Mouse (Mus musculus): ENCODE data around the gene Cmtm6. TPM values are rescaled to one million over a fixed set of nuclear protein-coding genes. Genes with fewer than 3 reads are reported as not detected.
"Not testable (repeated sequence)": the region's sequence is repeated elsewhere in the genome, so short reads cannot be mapped to it uniquely, and the experiment has no call there.

The Cmtm6 gene
- 21.0 and 25.5 TPM in 2 replicates for polyA plus RNA-seq (2012; ENCODE audit: insufficient read depth, insufficient read length, missing spikeins)

DNA sequence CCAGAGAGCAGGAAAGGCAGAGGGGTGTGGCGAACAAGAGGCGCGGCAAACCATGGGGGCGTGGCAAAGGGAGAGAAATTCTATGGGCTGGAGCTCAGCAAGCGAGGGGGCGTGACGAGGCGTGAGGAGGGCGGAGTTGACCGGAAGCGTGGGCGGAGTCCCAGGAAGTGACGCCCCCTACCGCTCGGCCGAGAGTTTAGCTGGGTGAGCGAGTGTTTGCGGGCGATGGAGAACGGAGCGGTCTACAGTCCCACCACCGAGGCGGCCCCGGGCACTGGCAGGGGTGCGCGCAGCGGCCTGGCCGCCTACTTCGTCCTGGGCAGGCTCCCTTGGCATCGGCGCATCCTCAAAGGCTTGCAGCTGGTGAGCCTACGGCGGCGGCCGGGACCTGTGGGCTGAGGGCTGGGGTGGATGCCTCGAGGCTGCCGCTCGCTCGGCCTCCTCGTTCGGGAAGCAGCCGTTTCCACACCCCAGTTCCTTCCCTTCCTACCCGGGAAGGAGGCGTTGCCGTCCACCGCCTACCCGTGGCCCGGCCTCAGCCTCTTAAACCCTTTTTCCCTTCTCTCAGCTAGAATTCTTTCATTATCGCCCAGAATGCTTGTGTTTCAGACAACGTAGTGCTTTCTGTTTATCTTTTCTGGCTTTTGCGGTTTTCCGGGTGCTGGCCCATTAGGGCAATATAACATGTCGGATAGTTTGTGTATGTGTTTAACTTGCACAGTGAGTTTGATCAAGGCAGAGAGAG is at the start of gene Cmtm6:
Gene Cmtm6, plus strand, starts transcription at position 106 of the 745 bp plus-strand sequence.
- Histone ChIP-seq H3K27ac (replicated peaks; ENCODE audit: low read depth, low read length) (peak within 1 kb of the TSS; percentile 92), H3K4me1 (ENCODE audit: control insufficient read depth, insufficient read depth, insufficient read length, low read length) (peaks cover 6% of the 10 kb centered on the region; the same call in 1 of the 2 replicates), H3K4me3 (ENCODE audit: insufficient read depth, low read depth, low read length) (peak within 1 kb of the TSS; percentile 92)

DNA sequence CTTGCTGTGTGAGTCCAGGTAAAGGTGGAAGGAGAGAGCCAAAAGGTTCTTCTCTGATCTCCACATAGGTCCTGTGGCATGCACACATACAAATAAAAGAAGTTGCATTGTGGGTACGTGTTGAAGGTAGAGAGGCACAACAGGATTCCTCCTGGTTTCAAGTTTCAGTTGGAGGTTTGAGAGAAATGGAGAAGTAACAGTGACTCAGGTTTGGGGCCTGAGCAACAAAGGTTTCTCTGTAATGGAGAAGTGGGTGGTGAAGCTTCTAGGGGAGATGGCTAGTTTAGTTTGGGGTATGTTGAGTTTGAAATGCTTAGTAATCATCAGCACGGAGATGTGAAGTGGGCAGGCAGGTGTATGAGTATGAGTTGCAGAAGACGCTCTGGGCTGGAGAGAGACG is 48.7 kb upstream of the Cmtm6 start:
- Histone ChIP-seq H3K4me3 (ENCODE audit: insufficient read depth, low read depth, low read length) (no peak overlapping the region), H3K27ac (replicated peaks; ENCODE audit: low read depth, low read length) (no peak overlapping the region), H3K4me1 (ENCODE audit: control insufficient read depth, insufficient read depth, insufficient read length, low read length) (no peaks in the 10 kb centered on the region)

DNA sequence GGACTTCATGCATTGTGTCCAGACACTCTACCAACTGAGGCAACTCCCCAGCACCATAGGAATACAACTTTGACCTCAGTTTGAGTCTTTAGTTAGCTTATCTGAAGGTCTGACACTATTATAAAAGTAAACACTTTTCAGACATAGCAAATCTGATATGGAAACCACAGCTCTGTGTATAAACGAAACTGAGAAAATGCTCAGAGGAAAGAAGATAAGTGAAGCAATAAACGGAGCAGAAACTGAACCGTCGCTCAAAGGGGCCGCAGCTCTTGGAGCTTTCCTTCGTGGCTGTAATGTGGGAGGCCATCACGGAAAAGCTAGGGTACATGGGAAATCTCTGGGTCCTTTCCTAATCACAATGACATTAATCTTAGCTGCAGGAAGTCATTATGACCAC is 44.7 kb upstream of the Cmtm6 start:
- Histone ChIP-seq H3K27ac (replicated peaks; ENCODE audit: low read depth, low read length) (no peak overlapping the region), H3K4me3 (ENCODE audit: insufficient read depth, low read depth, low read length) (no peak overlapping the region), H3K4me1 (ENCODE audit: control insufficient read depth, insufficient read depth, insufficient read length, low read length) (peaks cover 6% of the 10 kb centered on the region)

DNA sequence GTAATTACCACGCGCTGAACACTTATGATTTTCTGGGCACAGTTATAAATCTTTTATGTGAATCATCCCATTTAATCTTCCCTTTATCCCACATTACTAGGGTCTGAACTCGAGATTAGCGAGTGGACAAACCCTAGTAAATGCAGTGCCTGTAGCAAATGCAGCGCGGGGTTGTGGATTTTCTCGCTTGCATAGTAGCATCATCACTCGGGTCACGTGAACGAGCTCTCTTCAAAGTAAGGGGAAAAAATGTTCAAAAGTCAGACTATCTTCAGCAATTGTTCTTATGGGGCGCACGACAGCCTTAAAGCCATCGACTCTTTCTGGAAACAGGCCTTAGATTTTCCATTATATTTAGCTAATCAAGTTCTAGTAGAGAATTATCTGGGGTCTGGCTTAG is 43.3 kb upstream of the Cmtm6 start:
- Histone ChIP-seq H3K4me3 (ENCODE audit: insufficient read depth, low read depth, low read length) (no peak overlapping the region), H3K27ac (replicated peaks; ENCODE audit: low read depth, low read length) (no peak overlapping the region), H3K4me1 (ENCODE audit: control insufficient read depth, insufficient read depth, insufficient read length, low read length) (peaks cover 6% of the 10 kb centered on the region)

DNA sequence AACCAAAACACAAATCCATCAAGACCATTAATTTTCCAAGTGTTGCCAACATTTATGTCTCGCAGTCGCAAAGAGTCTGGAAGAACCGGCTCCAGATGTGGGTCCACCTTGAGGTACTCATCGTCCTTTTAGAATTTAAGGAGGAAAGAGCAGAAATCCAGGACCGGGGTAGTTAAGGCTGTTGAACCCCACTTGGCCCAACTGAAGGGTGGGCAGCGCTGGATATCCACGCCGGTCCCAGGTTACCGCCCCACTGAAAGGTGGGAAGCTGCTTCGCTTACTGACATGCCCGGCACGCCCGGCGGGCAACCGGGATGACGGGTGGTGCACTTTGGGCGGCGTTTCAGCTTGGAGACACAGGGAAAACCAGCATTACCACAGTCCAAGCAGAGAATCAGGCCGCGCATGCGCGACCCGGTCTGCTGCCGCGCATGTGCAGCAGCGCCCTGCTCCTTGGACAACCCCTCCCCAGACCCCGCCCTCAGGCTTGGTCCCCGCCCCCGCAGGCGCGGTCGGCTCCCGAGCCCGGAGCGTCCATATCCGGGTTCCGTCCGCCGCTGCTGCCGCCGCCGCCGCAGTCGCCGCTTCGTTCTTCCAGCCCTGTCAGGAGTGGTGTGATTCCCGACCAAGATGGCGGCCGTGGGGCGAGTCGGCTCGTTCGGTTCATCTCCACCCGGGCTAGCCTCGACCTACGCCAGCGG is 42.5 kb upstream of the Cmtm6 start, which contains the start of gene Dync1li1:
Gene Dync1li1, plus strand, starts transcription at position 539 of the 701 bp plus-strand sequence.
- Histone ChIP-seq H3K27ac (replicated peaks; ENCODE audit: low read depth, low read length) (peak within 1 kb of the TSS; percentile 83), H3K4me1 (ENCODE audit: control insufficient read depth, insufficient read depth, insufficient read length, low read length) (peaks cover 6% of the 10 kb centered on the region), H3K4me3 (ENCODE audit: insufficient read depth, low read depth, low read length) (peak within 1 kb of the TSS; percentile 88)

DNA sequence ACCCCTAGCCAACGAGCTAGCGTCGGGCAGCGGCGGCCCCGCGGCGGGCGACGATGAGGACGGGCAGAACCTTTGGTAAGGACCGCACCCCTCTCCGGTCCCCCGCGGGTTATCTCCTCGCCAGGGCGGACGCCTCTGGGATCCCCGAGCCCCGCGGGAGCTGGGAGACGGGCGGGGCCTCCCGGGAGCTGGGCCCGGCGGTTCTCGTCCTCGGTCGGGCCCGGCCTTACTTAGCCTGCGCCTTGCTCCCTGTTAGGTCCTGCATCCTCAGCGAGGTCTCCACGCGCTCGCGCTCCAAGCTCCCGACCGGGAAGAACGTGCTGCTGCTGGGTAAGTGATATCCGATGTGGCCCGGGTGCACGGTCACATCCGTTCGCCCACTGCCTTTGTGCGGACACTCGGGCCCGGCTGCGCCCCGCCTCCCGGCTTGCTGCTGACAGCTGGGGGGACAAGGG is 41.9 kb upstream of the Cmtm6 start:
- Histone ChIP-seq H3K4me1 (ENCODE audit: control insufficient read depth, insufficient read depth, insufficient read length, low read length) (peaks cover 6% of the 10 kb centered on the region), H3K27ac (replicated peaks; ENCODE audit: low read depth, low read length) (peak overlapping the region; percentile 83), H3K4me3 (ENCODE audit: insufficient read depth, low read depth, low read length) (peak overlapping the region; percentile 87)

DNA sequence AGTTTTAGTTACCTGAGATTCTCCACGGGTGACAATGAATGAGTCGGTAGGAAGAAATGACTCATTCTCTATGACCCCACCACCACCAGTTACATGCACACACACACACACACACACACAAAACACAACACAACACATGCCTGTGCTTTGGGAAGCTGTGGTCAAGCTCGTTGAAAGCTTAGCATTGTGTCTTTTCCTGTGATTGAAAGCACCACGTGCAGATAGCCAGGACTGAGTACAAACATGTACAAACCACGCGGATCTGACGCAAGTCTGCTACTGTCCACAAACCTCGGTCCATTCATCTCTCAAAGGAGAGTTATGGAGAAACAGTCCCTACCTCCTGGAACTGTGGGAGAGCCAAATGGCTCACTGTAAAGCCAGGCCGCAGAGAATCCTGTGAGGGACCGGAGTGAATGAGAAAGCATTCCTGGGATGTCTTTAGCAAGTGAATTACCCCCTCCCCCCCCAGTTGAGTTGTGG is 40.8 kb upstream of the Cmtm6 start:
- Histone ChIP-seq H3K4me3 (ENCODE audit: insufficient read depth, low read depth, low read length) (peak overlapping the region; percentile 87; the same call in 1 of the 2 replicates), H3K27ac (replicated peaks; ENCODE audit: low read depth, low read length) (peak overlapping the region; percentile 22; the same call in 1 of the 2 replicates), H3K4me1 (ENCODE audit: control insufficient read depth, insufficient read depth, insufficient read length, low read length) (peaks cover 6% of the 10 kb centered on the region)

DNA sequence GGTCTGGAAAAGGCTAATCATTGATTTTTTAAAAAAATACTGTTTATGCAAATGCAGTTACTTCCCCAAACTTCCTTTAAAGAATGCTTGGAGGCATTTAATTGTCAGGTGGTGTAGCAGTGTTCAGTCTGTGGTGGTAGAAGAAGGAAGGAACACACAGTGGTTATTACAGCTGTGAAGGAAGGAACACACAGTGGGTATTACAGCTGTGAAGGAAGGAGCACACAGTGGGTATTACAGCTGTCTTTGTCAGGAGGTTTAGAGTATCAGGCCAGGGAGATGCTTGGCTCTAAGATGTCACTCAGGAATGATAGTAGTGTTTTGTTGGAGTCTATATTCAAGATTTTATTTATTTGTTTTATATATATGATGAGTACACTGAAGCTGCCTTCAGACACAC is 39.8 kb upstream of the Cmtm6 start:
- Histone ChIP-seq H3K27ac (replicated peaks; ENCODE audit: low read depth, low read length) (no peak overlapping the region), H3K4me1 (ENCODE audit: control insufficient read depth, insufficient read depth, insufficient read length, low read length) (peaks cover 6% of the 10 kb centered on the region), H3K4me3 (ENCODE audit: insufficient read depth, low read depth, low read length) (no peak overlapping the region)

DNA sequence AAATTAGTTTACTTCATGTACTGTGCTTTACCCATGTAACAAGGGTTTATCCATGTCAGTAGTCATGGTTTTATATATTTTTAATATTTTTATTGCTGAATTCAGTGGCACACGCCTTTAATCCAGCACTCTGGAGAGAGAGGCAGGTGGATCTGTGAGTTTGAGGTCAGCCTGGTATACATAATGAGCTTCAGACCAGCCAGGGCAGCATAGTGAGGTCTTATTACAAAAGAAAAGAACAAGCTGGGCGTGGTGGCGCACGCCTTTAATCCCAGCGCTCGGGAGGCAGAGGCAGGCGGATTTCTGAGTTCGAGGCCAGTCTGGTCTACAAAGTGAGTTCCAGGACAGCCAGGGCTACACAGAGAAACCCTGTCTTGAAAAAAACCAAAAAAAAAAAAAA is 35.3 kb upstream of the Cmtm6 start:
- not testable (repeated sequence) for H3K4me3 ChIP-seq (ENCODE audit: insufficient read depth, low read depth, low read length); H3K27ac ChIP-seq (replicated peaks; ENCODE audit: low read depth, low read length)

DNA sequence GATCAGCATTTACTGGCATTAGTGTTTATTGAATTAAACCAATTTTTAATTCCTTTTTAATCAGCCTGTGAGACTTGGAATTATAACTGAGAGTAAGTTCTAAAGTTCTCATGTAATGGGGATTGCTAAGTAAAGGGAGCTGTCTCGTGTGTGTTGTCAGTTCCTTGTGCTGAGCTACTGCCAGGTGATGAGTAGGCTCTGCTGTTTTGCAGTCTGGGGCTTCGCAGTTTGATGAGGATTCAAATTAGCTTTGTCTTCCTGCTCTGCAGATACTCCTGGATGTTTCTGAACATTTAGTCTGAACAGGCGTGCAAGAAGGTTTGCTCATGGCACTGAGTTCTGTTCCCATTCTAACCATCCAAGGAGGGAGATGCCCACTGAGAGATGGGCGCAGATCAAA is 33.8 kb upstream of the Cmtm6 start:
- no peak overlapping the region for H3K4me3 ChIP-seq (ENCODE audit: insufficient read depth, low read depth, low read length)
- H3K27ac ChIP-seq (replicated peaks; ENCODE audit: low read depth, low read length), result no peak overlapping the region
- H3K4me1 ChIP-seq (ENCODE audit: control insufficient read depth, insufficient read depth, insufficient read length, low read length), result no peaks in the 10 kb centered on the region

More for the DNA sequence above, 35.3 kb upstream of the Cmtm6 start:
- not testable (repeated sequence) for H3K4me1 ChIP-seq (ENCODE audit: control insufficient read depth, insufficient read depth, insufficient read length, low read length)

DNA sequence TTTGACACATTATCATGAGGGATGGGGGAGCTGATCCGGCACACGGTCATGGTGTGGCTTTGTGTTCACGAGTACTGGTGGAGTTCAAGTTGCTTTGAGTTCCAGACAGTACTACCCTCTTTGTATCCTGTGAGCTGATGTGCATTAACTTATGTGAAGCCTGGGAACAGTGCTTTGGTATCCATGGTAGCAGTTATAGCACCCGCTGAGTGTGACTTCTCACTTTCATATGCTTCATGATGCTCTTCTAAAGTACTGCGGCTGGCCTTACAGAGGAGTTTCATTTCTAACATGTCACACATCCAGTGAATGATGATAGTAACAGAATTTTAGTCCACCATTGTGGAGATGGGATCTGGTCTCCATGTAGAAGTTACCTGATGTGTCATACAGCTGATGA is 33.0 kb upstream of the Cmtm6 start:
- Histone ChIP-seq H3K27ac (replicated peaks; ENCODE audit: low read depth, low read length) (no peak overlapping the region), H3K4me1 (ENCODE audit: control insufficient read depth, insufficient read depth, insufficient read length, low read length) (no peaks in the 10 kb centered on the region), H3K4me3 (ENCODE audit: insufficient read depth, low read depth, low read length) (no peak overlapping the region)

DNA sequence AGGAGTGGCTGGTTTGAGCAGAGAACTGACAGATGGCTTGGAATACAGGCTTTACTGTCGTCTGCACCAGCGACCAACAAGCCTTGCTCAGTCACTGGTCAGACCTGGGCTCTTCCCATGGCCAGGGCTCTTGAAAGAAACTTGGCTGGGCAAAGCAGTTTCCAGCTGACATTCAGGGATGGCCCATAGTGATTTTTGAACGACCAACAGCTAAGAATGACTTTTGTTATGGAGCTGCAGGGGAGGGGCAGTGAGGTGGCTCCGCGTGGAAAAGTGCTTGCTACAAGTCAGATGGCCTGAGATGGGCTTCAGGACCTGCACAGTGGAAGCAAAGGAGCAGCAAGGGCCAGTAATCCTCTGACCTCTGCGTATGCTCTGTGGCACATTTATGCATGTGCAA is 31.7 kb upstream of the Cmtm6 start:
- Histone ChIP-seq H3K4me1 (ENCODE audit: control insufficient read depth, insufficient read depth, insufficient read length, low read length) (no peaks in the 10 kb centered on the region), H3K4me3 (ENCODE audit: insufficient read depth, low read depth, low read length) (no peak overlapping the region), H3K27ac (replicated peaks; ENCODE audit: low read depth, low read length) (no peak overlapping the region)

DNA sequence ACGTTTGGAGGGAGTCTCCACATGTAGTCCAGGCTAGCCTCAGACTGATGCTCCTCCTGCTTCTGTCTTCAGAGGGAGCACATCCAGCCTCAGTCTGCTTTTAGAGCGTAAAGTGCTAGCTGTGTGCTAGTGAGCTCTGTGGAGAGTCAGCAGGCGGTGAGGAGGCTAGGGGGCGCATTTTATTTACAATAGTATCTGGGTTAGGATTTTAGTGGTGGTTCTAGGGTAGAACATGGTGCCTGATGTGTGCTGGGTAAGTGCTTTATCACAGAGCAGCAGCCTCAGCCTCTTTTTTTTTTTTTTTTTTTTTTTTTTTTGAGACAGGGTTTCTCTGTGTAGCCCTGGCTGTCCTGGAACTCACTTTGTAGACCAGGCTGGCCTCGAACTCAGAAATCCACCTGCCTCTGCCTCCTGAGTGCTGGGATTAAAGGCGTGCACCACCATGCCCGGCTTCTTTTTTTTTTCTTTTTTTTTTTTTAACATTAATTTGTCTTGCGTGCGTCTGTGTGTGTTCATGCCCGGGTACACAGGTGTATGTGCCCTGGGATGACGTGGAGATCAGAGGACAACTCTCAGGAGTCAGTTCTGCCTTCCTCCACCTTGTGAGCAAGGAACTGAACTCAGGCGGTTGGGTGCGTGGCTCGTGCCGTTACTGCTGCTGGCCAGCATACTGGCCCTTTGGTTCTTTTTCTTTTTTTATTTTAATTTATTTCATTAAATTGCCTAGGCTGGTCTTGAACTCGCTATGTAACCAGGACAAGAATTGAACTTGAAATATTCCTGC is 30.8 kb upstream of the Cmtm6 start:
- H3K27ac ChIP-seq (replicated peaks; ENCODE audit: low read depth, low read length), result no peak overlapping the region
- no peak overlapping the region for H3K4me3 ChIP-seq (ENCODE audit: insufficient read depth, low read depth, low read length)
- no peaks in the 10 kb centered on the region for H3K4me1 ChIP-seq (ENCODE audit: control insufficient read depth, insufficient read depth, insufficient read length, low read length)

DNA sequence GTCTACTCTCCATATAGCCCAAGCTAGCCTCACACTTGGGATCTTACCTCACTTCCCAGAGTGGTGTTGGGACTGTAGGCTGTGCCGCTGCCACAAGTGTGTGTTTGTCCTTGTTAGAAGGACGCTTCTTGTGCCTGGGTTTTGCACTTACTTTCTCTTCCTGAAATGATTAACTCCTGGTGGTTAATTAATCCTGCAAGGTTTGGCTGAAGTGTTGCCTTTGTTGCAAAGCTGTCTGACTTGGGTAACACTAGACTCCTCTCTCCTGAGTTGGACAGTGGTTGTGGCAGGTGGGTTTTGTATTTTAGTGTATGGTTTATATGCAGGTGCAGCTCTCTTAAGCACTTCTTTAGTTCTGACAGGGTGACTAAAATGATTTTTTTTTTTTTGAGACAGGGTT is 29.9 kb upstream of the Cmtm6 start:
- no peak overlapping the region for H3K4me3 ChIP-seq (ENCODE audit: insufficient read depth, low read depth, low read length)
- no peaks in the 10 kb centered on the region for H3K4me1 ChIP-seq (ENCODE audit: control insufficient read depth, insufficient read depth, insufficient read length, low read length)
- no peak overlapping the region for H3K27ac ChIP-seq (replicated peaks; ENCODE audit: low read depth, low read length)

DNA sequence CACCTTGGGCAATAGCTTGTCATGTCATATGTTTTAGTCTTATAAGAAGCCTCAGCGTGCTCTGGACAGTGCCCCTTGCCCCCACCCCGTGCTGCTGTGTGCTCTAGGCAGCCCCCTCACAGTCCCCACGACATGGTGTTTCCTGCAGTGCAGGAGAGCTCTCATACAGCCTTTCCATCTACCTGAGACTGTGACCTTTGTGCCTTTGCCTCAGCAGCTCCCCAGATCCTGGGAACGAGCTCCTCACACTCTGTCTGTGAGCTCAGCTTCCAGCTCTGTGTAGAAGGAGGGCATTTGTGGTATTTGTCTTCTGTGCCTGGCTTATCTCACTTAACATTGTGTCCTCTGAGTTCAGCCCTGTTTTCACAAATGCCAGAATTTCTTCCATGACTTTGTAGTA is 29.0 kb upstream of the Cmtm6 start:
- no peak overlapping the region for H3K27ac ChIP-seq (replicated peaks; ENCODE audit: low read depth, low read length)
- H3K4me3 ChIP-seq (ENCODE audit: insufficient read depth, low read depth, low read length), result no peak overlapping the region

More for the DNA sequence above, 29.0 kb upstream of the Cmtm6 start:
- no peaks in the 10 kb centered on the region for H3K4me1 ChIP-seq (ENCODE audit: control insufficient read depth, insufficient read depth, insufficient read length, low read length)
